Mouse (Mus musculus) sigmoid colon, adult 10 weeks (tissue): ENCODE measurements around the gene Eif4e1b. TPM values are rescaled to one million over a fixed set of nuclear protein-coding genes. Genes with fewer than 3 reads are reported as not detected.

Experiments used
- polyA plus RNA-seq: library from polyadenylated mRNA; stranded (reverse); fragments of 350-450 nt; fragmentation: Illumina TruSeq; extraction: RNeasy Lipid Tissue Mini Kit (QIAGEN cat#74804); gene quantifications from one replicate; pipeline ENCODE4 v1.2.3, GENCODE M21; 2014; ENCODE audit warnings: low read depth, low replicate concordance

The Eif4e1b gene
- polyA plus RNA-seq, result not detected

GRCm38 (mm10) chr13:54783698-54784097 is at the start of gene Eif4e1b:
Gene Eif4e1b, plus strand, starts transcription at chr13:54783998.

DNA sequence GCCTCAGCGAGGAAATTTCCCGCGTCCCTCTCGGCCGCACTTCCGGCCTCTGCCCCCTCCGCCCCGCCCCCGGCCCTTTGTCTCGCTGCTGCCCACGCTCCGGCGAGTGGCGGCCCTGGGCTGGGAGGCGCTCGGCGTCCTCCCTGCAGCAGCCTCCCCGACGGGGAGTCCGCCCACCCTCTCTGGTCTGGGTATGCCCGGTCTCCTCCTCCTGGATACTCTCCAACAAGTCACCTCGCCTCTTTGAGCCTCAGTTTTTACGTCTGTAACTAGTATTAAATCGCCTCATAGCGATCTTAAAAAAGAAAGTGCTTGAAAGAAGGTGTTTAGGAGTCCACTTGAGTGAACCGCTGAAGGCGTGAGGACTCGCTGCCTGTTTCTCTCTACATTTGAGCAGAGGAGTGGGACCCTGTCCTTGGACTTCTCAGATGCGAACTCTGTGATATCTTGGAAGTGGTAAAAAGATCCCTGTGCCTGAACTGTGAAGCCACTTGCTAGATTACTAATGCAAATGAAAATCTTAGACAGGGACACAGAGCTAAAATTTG is 33.9 kb upstream of the Eif4e1b start, which contains the start of gene Gprin1:
Gene Gprin1 (minus strand): TSS at position 11 of the 548 bp plus-strand sequence.

DNA sequence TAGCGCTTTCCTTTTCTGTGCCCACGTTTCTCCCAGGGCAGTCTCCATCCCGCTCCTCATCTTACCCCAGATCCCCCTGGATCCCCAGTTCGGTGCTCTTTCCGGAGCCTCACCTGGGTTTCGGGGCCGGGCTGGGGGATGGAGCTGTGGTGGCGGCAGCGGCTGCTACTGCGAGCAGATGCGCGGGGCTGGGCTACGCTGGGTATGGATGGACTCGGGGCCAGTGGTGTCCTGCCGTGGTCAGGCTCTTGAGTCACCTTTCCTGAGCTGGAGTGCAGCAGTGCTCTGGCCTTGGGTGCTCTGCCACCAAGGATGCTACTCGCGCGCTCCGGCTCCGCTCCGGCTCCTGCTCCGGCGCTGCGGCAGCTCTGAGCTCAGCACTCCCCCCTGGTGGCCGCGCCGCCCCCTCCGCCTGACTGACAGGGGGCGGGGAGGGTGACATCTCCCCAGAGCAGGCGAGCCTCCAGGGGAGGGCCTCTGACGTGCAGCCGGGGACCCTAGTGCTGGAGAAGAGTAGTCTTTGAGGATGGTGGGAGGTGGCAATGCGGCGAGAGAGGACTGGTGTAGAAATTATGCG is 17.5 kb upstream of the Eif4e1b start, which contains the start of gene Sncb:
Gene Sncb (minus strand): TSS at position 404 of the 577 bp plus-strand sequence.

DNA sequence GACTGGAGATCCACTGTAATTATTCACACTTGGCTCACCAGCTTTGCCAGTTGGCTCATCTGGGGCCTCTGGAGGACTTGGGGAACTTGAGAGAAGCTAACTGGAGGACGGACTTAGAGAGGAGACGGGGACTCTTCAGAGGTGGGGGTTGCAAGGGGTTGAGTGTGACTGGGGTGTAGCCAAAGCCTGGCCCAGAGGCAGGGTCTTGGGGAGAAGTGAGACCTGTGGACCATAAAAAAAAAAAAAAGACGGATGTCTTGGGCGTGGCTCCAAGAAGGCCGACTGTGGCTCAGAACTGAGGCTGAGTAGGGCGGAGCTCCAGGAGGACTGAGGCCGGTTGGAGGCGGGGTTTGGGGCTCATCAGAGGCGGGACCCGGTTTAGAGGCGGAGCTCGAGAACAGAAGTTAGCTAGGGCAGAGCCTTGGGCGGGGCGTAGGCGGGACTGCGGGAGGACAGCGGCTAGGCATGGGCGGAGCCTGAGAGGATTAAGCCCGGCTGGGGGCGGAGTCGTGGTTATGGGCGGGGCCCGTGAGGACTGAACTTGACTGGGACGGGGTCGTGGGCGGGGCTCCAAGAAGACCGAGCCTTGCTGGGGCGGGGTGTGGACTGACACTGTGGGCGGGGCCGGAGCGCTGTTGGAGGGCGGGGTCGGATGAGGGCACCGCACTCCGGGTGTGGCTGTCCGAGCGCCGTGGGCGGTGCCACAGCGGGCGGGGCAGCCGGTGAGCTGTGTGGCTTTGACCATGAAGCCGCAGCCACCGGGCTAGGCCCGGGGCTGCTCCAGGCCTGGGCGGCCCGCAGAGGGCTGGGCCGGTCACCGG is 5.2 kb downstream of the Eif4e1b start, which contains the start of gene Tspan17:
Gene Tspan17 (plus strand): TSS at position 638 of the 821 bp plus-strand sequence.

Other genes with a start within 250 kb of the Eif4e1b start
- 144 TPM for gene 4833439L19Rik, start 218.6 kb upstream of the Eif4e1b start, polyA plus RNA-seq
- 4.1 TPM for gene Arl10, start 209.0 kb upstream of the Eif4e1b start, polyA plus RNA-seq
- 12.6 TPM for gene Nop16, start 193.9 kb upstream of the Eif4e1b start, polyA plus RNA-seq
- 25.6 TPM for gene Higd2a, start 193.8 kb upstream of the Eif4e1b start, polyA plus RNA-seq
- 28.8 TPM for gene Cltb, start 172.7 kb upstream of the Eif4e1b start, polyA plus RNA-seq
- 42.0 TPM for gene Faf2, start 162.2 kb upstream of the Eif4e1b start, polyA plus RNA-seq
- 44.9 TPM for gene Rnf44, start 90.1 kb upstream of the Eif4e1b start, polyA plus RNA-seq
- 33.2 TPM for gene Cdhr2, start 82.5 kb upstream of the Eif4e1b start, polyA plus RNA-seq
- gene Gprin1, start 34.1 kb upstream of the Eif4e1b start, polyA plus RNA-seq, result not detected
- 0.41 TPM for gene Sncb, start 17.4 kb upstream of the Eif4e1b start, polyA plus RNA-seq
- gene Tspan17, start 5.4 kb downstream of the Eif4e1b start, polyA plus RNA-seq, result 3.0 TPM
- not detected for gene Unc5a, start 165.4 kb downstream of the Eif4e1b start, polyA plus RNA-seq
- not detected for gene Hk3, start 237.4 kb downstream of the Eif4e1b start, polyA plus RNA-seq